In genomic region chrX:44789761-44790411, GRCm38 (mm10) we compare ENCODE assay signal across 8 mouse cellular contexts. TPM values are rescaled to one million over a fixed set of nuclear protein-coding genes. Genes with fewer than 3 reads are reported as not detected.
DNase-seq lines count a peak whose midpoint lies in the region; ATAC-seq lines count a peak whose summit lies in the region.

TSS of gene Dcaf12l1 (minus strand) at chrX:44790197.

- H3K36me3 ChIP-seq in intestine, embryonic 14.5 days (ENCODE audit: control insufficient read depth, insufficient read depth, low read length), result no peaks in the 10 kb centered on the region

- peak; percentile 22 to 32 for DNase-seq in adrenal gland, adult 18-20 months (ENCODE audit: low spot score in 2 of 2)
- peak; percentile 77 to 81 for DNase-seq in cerebellum, postnatal 36 days
- peak; percentile 2 for DNase-seq in gastrocnemius, adult 18-20 months (ENCODE audit: low spot score)
- DNase-seq in intestine, embryonic 14.5 days (ENCODE audit: low spot score), result peak; percentile 73
- DNase-seq in left cerebral cortex, adult 8-10 months (ENCODE audit: low spot score in 2 of 2), result peak; percentile 40 to 43
- peak; percentile 21 for DNase-seq in lung, postnatal 36 days
- DNase-seq in right cerebral cortex, postnatal 14 days, result peak; percentile 64

- H3K9ac ChIP-seq in intestine, embryonic 14.5 days (ENCODE audit: low read length), result peak within 1 kb of the TSS; percentile 54

- H3K27me3 ChIP-seq in intestine, embryonic 14.5 days (replicated peaks; ENCODE audit: control insufficient read depth, insufficient read depth, low read length), result no peaks in the 10 kb centered on the region

- peak within 1 kb of the TSS; percentile 39 for H3K4me3 ChIP-seq in intestine, embryonic 14.5 days (ENCODE audit: low read depth, low read length)

- H3K9me3 ChIP-seq in intestine, embryonic 14.5 days (ENCODE audit: control insufficient read depth, low read length), result no peaks in the 10 kb centered on the region

- H3K27ac ChIP-seq in intestine, embryonic 14.5 days (ENCODE audit: low read depth), result no peak within 1 kb of the TSS

- no peaks in the 10 kb centered on the region for H3K4me1 ChIP-seq in intestine, embryonic 14.5 days (replicated peaks; ENCODE audit: control insufficient read depth, insufficient read depth, low read length)

- WGBS in intestine, embryonic 14.5 days, result 24% methylated on average over 38 of the region's 47 CpGs

- peak within 1 kb of the TSS; percentile 57 for H3K4me2 ChIP-seq in intestine, embryonic 14.5 days (ENCODE audit: low read length)

- ATAC-seq in intestine, embryonic 14.5 days (replicated peaks; ENCODE audit: low FRiP score, low TSS enrichment, low read depth), result peak; percentile 90
- no peak for ATAC-seq in erythroid progenitor cell, adult 5-6 weeks (replicated peaks; ENCODE audit: low FRiP score, poor library complexity, severe bottlenecking)

RNA-seq across cellular contexts. Expression of gene Dcaf12l1, which starts in this region (rescaled TPM):
- 1 to 10 TPM; 3.1 to 4.1 TPM for total RNA-seq in adrenal gland, adult 18-20 months (2021)
- total RNA-seq in gastrocnemius, adult 18-20 months (2021), result under 1 TPM; 0.12 to 0.27 TPM
- 6.6 and 7.0 TPM in 2 replicates for polyA plus RNA-seq in intestine, embryonic 14.5 days (2014; fragmentation: Nextera tagmentation; extraction: Ambion mirVana)
- total RNA-seq in left cerebral cortex, adult 8-10 months (2022), result 10 to 100 TPM; 38.3 to 45.2 (median 41.0) TPM
- total RNA-seq in erythroid progenitor cell, adult 5-6 weeks (2015; ENCODE audit: low replicate concordance), result not detected in 2 replicates
- total RNA-seq in erythroid progenitor cell, adult 5-6 weeks (2017; ENCODE audit: low replicate concordance), result not detected in 2 replicates

Comparison
In these comparisons a context has a peak if more than half of its experiments do, and no peak if none do; other contexts are left out.
1. RNA of gene Dcaf12l1 (total RNA-seq): 38.3 to 45.2 TPM in left cerebral cortex, adult 8-10 months; 3.1 to 4.1 TPM in adrenal gland, adult 18-20 months, 0.12 to 0.27 TPM in gastrocnemius, adult 18-20 months and not detected in erythroid progenitor cell, adult 5-6 weeks; every median in the first group is over 4 times any median in the second.
2. Peak in DNase-seq in gastrocnemius, adult 18-20 months; RNA of the gene not detected or under 1 TPM.
3. DNase-seq: peak in every context shown above with its lines; median percentile 79 in cerebellum, postnatal 36 days; 73 in intestine, embryonic 14.5 days; 64 in right cerebral cortex, postnatal 14 days; 42 in left cerebral cortex, adult 8-10 months; 27 in adrenal gland, adult 18-20 months; 21 in lung, postnatal 36 days; 2 in gastrocnemius, adult 18-20 months.